Mouse (Mus musculus) spleen, postnatal 10 days (tissue): ENCODE measurements around the gene Xpr1.

Experiments used
- DNase-seq, 2 experiments: peaks; one replicate each; pipeline ENCODE4 v3.0.0; 2021 to 2022; ENCODE audit warnings: low spot score in 2 of 2

The Xpr1 gene

GRCm38 (mm10) chr1:155229464-155230411, 187.5 kb downstream of the Xpr1 start:
- DNase-seq, result no peak
